Mouse (Mus musculus): ENCODE data around the gene Hoxd12. TPM values are rescaled to one million over a fixed set of nuclear protein-coding genes. Genes with fewer than 3 reads are reported as not detected.

Hoxd12 gene
- not detected in 4 replicates for total RNA-seq (2023; ENCODE audit: inconsistent age)

GRCm38 (mm10) chr2:74674881-74675665, at the start of gene Hoxd12:
Gene Hoxd12, plus strand, starts transcription at chr2:74675013.

GRCm38 (mm10) chr2:74659507-74660005, 15.3 kb upstream of the Hoxd12 start, which contains the start of gene Evx2:
Gene Evx2, minus strand, starts transcription at chr2:74659557.

GRCm38 (mm10) chr2:74667842-74668357, 6.9 kb upstream of the Hoxd12 start, which contains the start of gene Hoxd13:
Gene Hoxd13, plus strand, starts transcription at chr2:74668310.

GRCm38 (mm10) chr2:74678891-74679595, 4.2 kb downstream of the Hoxd12 start, which contains the start of gene Hoxd11:
Gene Hoxd11, plus strand, starts transcription at chr2:74679557.

GRCm38 (mm10) chr2:74691022-74691951, 16.5 kb downstream of the Hoxd12 start, which contains the start of gene Hoxd10:
Gene Hoxd10, plus strand, starts transcription at chr2:74691924.

GRCm38 (mm10) chr2:74697567-74698121, 22.8 kb downstream of the Hoxd12 start, which contains the start of gene Hoxd9:
Gene Hoxd9, plus strand, starts transcription at chr2:74697727.

GRCm38 (mm10) chr2:74704393-74704998, 29.7 kb downstream of the Hoxd12 start, which contains the start of gene Hoxd8:
Gene Hoxd8, plus strand, starts transcription at chr2:74704615.

GRCm38 (mm10) chr2:74711721-74712621, 37.2 kb downstream of the Hoxd12 start, which contains the start of the genes Hoxd3 and Hoxd4:
Gene Hoxd3, plus strand, starts transcription at chr2:74711927.
Gene Hoxd4, plus strand, starts transcription at chr2:74711929.

GRCm38 (mm10) chr2:74726551-74726950, 51.7 kb downstream of the Hoxd12 start, which contains the start of gene Gm28230:
Gene Gm28230, plus strand, starts transcription at chr2:74726728.

Other genes starting within 250 kb of the Hoxd12 start
- gene Lnpk, start 95.6 kb upstream of the Hoxd12 start, total RNA-seq (2023; ENCODE audit: inconsistent age) = 22.3 to 29.3 TPM (median 25.9 TPM) in 4 replicates
- not detected in 4 replicates for gene Evx2, start 15.5 kb upstream of the Hoxd12 start, total RNA-seq (2023; ENCODE audit: inconsistent age)
- not detected in 4 replicates for gene Hoxd13, start 6.7 kb upstream of the Hoxd12 start, total RNA-seq (2023; ENCODE audit: inconsistent age)
- not detected in 4 replicates for gene Hoxd11, start 4.5 kb downstream of the Hoxd12 start, total RNA-seq (2023; ENCODE audit: inconsistent age)
- not detected in 4 replicates for gene Hoxd10, start 16.9 kb downstream of the Hoxd12 start, total RNA-seq (2023; ENCODE audit: inconsistent age)
- gene Hoxd9, start 22.7 kb downstream of the Hoxd12 start, total RNA-seq (2023; ENCODE audit: inconsistent age) = not detected in 4 replicates
- gene Hoxd8, start 29.6 kb downstream of the Hoxd12 start, total RNA-seq (2023; ENCODE audit: inconsistent age) = not detected in 4 replicates
- not detected in 4 replicates for gene Hoxd3, start 36.9 kb downstream of the Hoxd12 start, total RNA-seq (2023; ENCODE audit: inconsistent age)
- gene Hoxd4, start 36.9 kb downstream of the Hoxd12 start, total RNA-seq (2023; ENCODE audit: inconsistent age) = not detected in 4 replicates
- not detected in 4 replicates for gene Gm28230, start 51.7 kb downstream of the Hoxd12 start, total RNA-seq (2023; ENCODE audit: inconsistent age)
- gene Hoxd1, start 88.0 kb downstream of the Hoxd12 start, total RNA-seq (2023; ENCODE audit: inconsistent age) = not detected in 4 replicates
- 17.8 to 23.8 TPM (median 20.6 TPM) in 4 replicates for gene Mtx2, start 150.8 kb downstream of the Hoxd12 start, total RNA-seq (2023; ENCODE audit: inconsistent age)